Mouse (Mus musculus): ENCODE measurements around the gene Phf7. TPM values are rescaled to one million over a fixed set of nuclear protein-coding genes. Genes with fewer than 3 reads are reported as not detected.

Gene Phf7
- polyA plus RNA-seq, 1 experiment: 8.9 TPM

GRCm38 (mm10) chr14:31233070-31233995 lies 17.8 kb downstream of the Phf7 start:
- DNase-seq (ENCODE audit: low spot score): no peak

GRCm38 (mm10) chr14:31232404-31233069 lies 18.6 kb downstream of the Phf7 start:
- DNase-seq (ENCODE audit: low spot score): no peak

- no peak for DNase-seq (ENCODE audit: low spot score)
Measured at GRCm38 (mm10) chr14:31230442-31230841, 20.7 kb downstream of the Phf7 start.

- no peak for DNase-seq (ENCODE audit: low spot score)
Measured at GRCm38 (mm10) chr14:31228234-31228633, 22.9 kb downstream of the Phf7 start.

GRCm38 (mm10) chr14:31226978-31227377 lies 24.1 kb downstream of the Phf7 start:
- no peak for DNase-seq (ENCODE audit: low spot score)

- no peak for DNase-seq (ENCODE audit: low spot score)
Measured at GRCm38 (mm10) chr14:31217666-31218065, 33.5 kb downstream of the Phf7 start, which contains the start of gene Sema3g. TSS of gene Sema3g (plus strand) at chr14:31217860.

- DNase-seq (ENCODE audit: low spot score): no peak
Measured at GRCm38 (mm10) chr14:31216846-31217245, 34.3 kb downstream of the Phf7 start, which contains the start of gene Nisch. TSS of gene Nisch (minus strand) at chr14:31216946.

GRCm38 (mm10) chr14:31215157-31216002 lies 35.7 kb downstream of the Phf7 start:
- no peak for DNase-seq (ENCODE audit: low spot score)

GRCm38 (mm10) chr14:31214684-31215083 lies 36.4 kb downstream of the Phf7 start:
- no peak for DNase-seq (ENCODE audit: low spot score)

- no peak for DNase-seq (ENCODE audit: low spot score)
Measured at GRCm38 (mm10) chr14:31213868-31214267, 37.2 kb downstream of the Phf7 start.

GRCm38 (mm10) chr14:31212499-31212898 lies 38.6 kb downstream of the Phf7 start:
- no peak for DNase-seq (ENCODE audit: low spot score)

GRCm38 (mm10) chr14:31211854-31212253 lies 39.3 kb downstream of the Phf7 start:
- no peak for DNase-seq (ENCODE audit: low spot score)

GRCm38 (mm10) chr14:31209133-31209557 lies 42.0 kb downstream of the Phf7 start:
- DNase-seq (ENCODE audit: low spot score): no peak

GRCm38 (mm10) chr14:31208084-31208483 lies 43.0 kb downstream of the Phf7 start, which contains the start of gene Tnnc1:
TSS of gene Tnnc1 (plus strand) at chr14:31208312.
- no peak for DNase-seq (ENCODE audit: low spot score)

GRCm38 (mm10) chr14:31207070-31207830 lies 43.9 kb downstream of the Phf7 start:
- DNase-seq (ENCODE audit: low spot score): no peak

GRCm38 (mm10) chr14:31206472-31206981 lies 44.6 kb downstream of the Phf7 start:
- DNase-seq (ENCODE audit: low spot score): peak; percentile 88

GRCm38 (mm10) chr14:31205562-31206467 lies 45.3 kb downstream of the Phf7 start:
- peak; percentile 40 for DNase-seq (ENCODE audit: low spot score)

GRCm38 (mm10) chr14:31205244-31205561 lies 45.9 kb downstream of the Phf7 start:
- no peak for DNase-seq (ENCODE audit: low spot score)

- no peak for DNase-seq (ENCODE audit: low spot score)
Measured at GRCm38 (mm10) chr14:31204844-31205243, 46.3 kb downstream of the Phf7 start.

- DNase-seq (ENCODE audit: low spot score): no peak
Measured at GRCm38 (mm10) chr14:31200038-31200437, 51.1 kb downstream of the Phf7 start.

Measured in urinary bladder, adult 2 months (tissue).